ENCODE assay signal across 9 mouse cellular contexts in genomic region chr13:59341871-59342270, GRCm38 (mm10).
DNase-seq lines count a peak whose midpoint lies in the region.
"Had no signal": no experiment of that assay in that cellular context is flagged by ENCODE, and none has a peak within 500 bp of the region (broad histone marks: within the 10 kb centered on the region; RNA-seq: fewer than 3 reads in every experiment).

No protein-coding gene starts in this region.

- DNase-seq in left cerebral cortex, postnatal 4 days = peak; percentile 72
- no peak for DNase-seq in left cerebral cortex, adult 9 months (ENCODE audit: low spot score in 2 of 2)
- peak; percentile 23 for DNase-seq in adrenal gland, postnatal 25 days
- peak; percentile 72 for DNase-seq in gastrocnemius, postnatal 10 days
- DNase-seq in ovary, adult 18-20 months (ENCODE audit: low spot score) = peak; percentile 3
- no peak for DNase-seq in embryo, embryonic 10 days (ENCODE audit: low spot score)
- DNase-seq in cerebellum, adult 9-10 months = no peak
- DNase-seq: forebrain, postnatal 0 days; thymus, postnatal 36 days had no signal

- intact Hi-C loops in left cerebral cortex, postnatal 4 days (cut with DNase I) = no loop called here

Comparison
In these comparisons a context has a peak if more than half of its experiments do, and no peak if none do; other contexts are left out.
1. DNase-seq: peak in left cerebral cortex, postnatal 4 days (single experiment), adrenal gland, postnatal 25 days (single experiment), gastrocnemius, postnatal 10 days (single experiment) and ovary, adult 18-20 months (single experiment); none in left cerebral cortex, adult 9 months (0 of 2), embryo, embryonic 10 days (single experiment) and cerebellum, adult 9-10 months (single experiment).